Mouse (Mus musculus) ES-E14 (cell line): Measurements from ENCODE around the gene Myo10. TPM values are rescaled to one million over a fixed set of nuclear protein-coding genes. Genes with fewer than 3 reads are reported as not detected.

Experiments used
- DNase-seq: peaks from one replicate; pipeline ENCODE4 v3.0.0-alpha.2; 2013; ENCODE audit warnings: low read depth, low spot score
- H3K27ac ChIP-seq: 2 replicates; pipeline ENCODE4 v1.5.1; 2012; ENCODE audit warnings: low read depth, mild to moderate bottlenecking, low read length, moderate library complexity, mixed read lengths; ENCODE audit not compliant: poor library complexity, insufficient read depth, severe bottlenecking
- H3K36me3 ChIP-seq: 2 replicates; pipeline ENCODE4 v1.6.1; 2012; ENCODE audit warnings: mild to moderate bottlenecking, low read length, moderate library complexity, mixed read lengths; ENCODE audit not compliant: control insufficient read depth, poor library complexity, insufficient read depth, severe bottlenecking
- H3K4me1 ChIP-seq, 2 experiments: fragments of 150-350 bp in 1 of 2; sonication (generic) in 1 of 2; 2 replicates each; pipeline ENCODE4 v1.6.1; 2012; ENCODE audit warnings: low read length in 2 of 2, mild to moderate bottlenecking in 1 of 2, mixed read lengths in 1 of 2; ENCODE audit not compliant: control insufficient read depth in 2 of 2, insufficient read depth in 2 of 2, poor library complexity in 1 of 2
- H3K4me3 ChIP-seq, 2 experiments: fragments of 150-350 bp in 1 of 2; sonication (generic) in 1 of 2; 2 replicates each; pipeline ENCODE4 v1.5.1; 2012; ENCODE audit warnings: low read length in 2 of 2, low read depth in 1 of 2, mild to moderate bottlenecking in 1 of 2, mixed read lengths in 1 of 2; ENCODE audit not compliant: insufficient read depth in 1 of 2, poor library complexity in 1 of 2, severe bottlenecking in 1 of 2
- H3K9ac ChIP-seq: 2 replicates; pipeline ENCODE4 v1.6.1; 2012; ENCODE audit warnings: low read depth, mild to moderate bottlenecking, low read length, mixed read lengths; ENCODE audit not compliant: poor library complexity, insufficient read depth, severe bottlenecking
- H3K9me3 ChIP-seq: fragments of 150-350 bp; sonication (generic); 2 replicates; pipeline ENCODE4 v1.6.1; 2012; ENCODE audit warnings: low read depth, mild to moderate bottlenecking, low read length; ENCODE audit not compliant: control insufficient read depth, insufficient read depth
- CHD2 ChIP-seq: IDR thresholded peaks from 2 replicates; pipeline ENCODE4 v1.6.1; 2014; ENCODE audit warnings: mild to moderate bottlenecking, low read depth, low read length, inconsistent platforms
- HCFC1 ChIP-seq: IDR thresholded peaks from 2 replicates; pipeline ENCODE4 v1.6.1; 2012; ENCODE audit warnings: low read length, inconsistent platforms, borderline replicate concordance; ENCODE audit not compliant: insufficient read depth
- MAFK ChIP-seq: IDR thresholded peaks from 2 replicates; pipeline ENCODE4 v1.6.1; 2014; ENCODE audit warnings: mild to moderate bottlenecking, low read depth, low read length, inconsistent platforms; ENCODE audit not compliant: insufficient read depth
- ZC3H11A ChIP-seq: IDR thresholded peaks from 2 replicates; pipeline ENCODE4 v1.6.1; 2012; ENCODE audit warnings: low read depth, mild to moderate bottlenecking, inconsistent platforms, low read length, borderline replicate concordance
- ZNF384 ChIP-seq: IDR thresholded peaks from 2 replicates; pipeline ENCODE4 v1.6.1; 2012; ENCODE audit warnings: low read depth, low read length, inconsistent platforms
- in situ Hi-C, 2 experiments: fragments of 600-800 bp; cut with MboI; formaldehyde crosslinking; loops; one replicate each; pipeline ENCODE4 v1.15.1; 2025; ENCODE audit warnings: low sequenced_read_pairs in 2 of 2, inconsistent platforms in 1 of 2; ENCODE audit not compliant: unreplicated experiment in 2 of 2
- total RNA-seq: library from RNA; depleted of rRNA; stranded (reverse); fragments of 300-350 nt; gene quantifications from 2 replicates; pipeline ENCODE4 v1.2.3, GENCODE M21; 2012

The Myo10 gene
- total RNA-seq, 1 experiment = 133 TPM

GRCm38 (mm10) chr15:25713587-25714361, 91.4 kb downstream of the Myo10 start:
- in situ Hi-C loops = loop anchor here (25.0 kb wide), 2 partner anchors 276 to 1126 kb away; no protein-coding TSS in a partner anchor
- H3K4me3 ChIP-seq = peak overlapping the region; percentile 44 to 64

DNA sequence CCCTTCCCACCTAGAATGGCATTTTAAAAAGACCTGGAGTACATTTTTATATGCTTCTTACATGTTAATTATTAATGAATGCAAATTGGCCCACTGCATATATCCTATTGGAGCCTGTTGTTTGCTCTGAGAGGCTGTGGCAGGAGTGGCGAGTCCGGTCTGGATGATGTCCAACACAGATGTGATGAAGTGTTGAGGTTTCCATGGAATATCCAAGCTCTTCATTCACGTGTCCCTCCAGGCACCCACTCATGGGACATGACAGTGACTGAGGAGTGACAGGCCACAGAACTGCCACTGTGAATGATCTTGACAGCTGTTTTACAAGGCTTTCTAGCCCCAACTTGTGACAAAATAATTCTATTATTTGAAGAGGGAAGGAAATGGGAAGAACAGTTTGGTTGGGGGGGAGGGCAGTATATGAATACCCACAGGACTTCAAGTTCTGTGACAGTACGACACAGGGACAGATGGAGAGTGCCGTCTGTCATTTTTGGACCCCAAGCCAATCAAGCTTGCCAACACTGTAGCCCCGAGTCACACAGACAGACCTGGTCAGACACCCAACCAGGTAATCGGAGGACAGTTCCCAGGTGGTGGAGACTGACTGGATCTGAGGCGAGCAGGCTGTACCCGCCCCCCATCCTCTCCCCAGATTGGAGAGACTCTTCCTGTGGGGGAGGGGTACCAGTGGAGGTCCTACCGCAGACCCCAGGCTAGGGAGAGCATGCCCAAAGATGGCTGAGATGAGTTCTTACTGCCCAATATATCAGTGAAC, 93.1 kb downstream of the Myo10 start:
- Histone ChIP-seq H3K4me1 (peaks cover 7 to 14% of the 10 kb centered on the region in 2 experiments; a peak in 3 of 4 replicates), H3K9ac (no peak overlapping the region), H3K4me3 (no peak overlapping the region), H3K36me3 (no peaks in the 10 kb centered on the region), H3K9me3 (no peaks in the 10 kb centered on the region), H3K27ac (no peak overlapping the region)
- in situ Hi-C loops = loop anchor here (5.0 to 25.0 kb wide), 3 partner anchors 273 to 1128 kb away; no protein-coding TSS in a partner anchor
- no peak for DNase-seq
- no peak for TF ChIP-seq HCFC1
- no peak for TF ChIP-seq ZC3H11A
- TF ChIP-seq CHD2 = no peak
- no peak for TF ChIP-seq ZNF384
- no peak for TF ChIP-seq MAFK

More at GRCm38 (mm10) chr15:25713587-25714361, 91.4 kb downstream of the Myo10 start:
- Histone ChIP-seq H3K9me3 (no peaks in the 10 kb centered on the region), H3K9ac (peak overlapping the region; percentile 4; the same call in 1 of the 2 replicates), H3K4me1 (peaks cover 7 to 14% of the 10 kb centered on the region in 2 experiments; a peak in 3 of 4 replicates), H3K27ac (no peak overlapping the region), H3K36me3 (no peaks in the 10 kb centered on the region)
- no peak for TF ChIP-seq ZNF384
- TF ChIP-seq MAFK = no peak
- TF ChIP-seq ZC3H11A = no peak
- TF ChIP-seq HCFC1 = no peak
- TF ChIP-seq CHD2 = no peak
- DNase-seq = no peak

DNA sequence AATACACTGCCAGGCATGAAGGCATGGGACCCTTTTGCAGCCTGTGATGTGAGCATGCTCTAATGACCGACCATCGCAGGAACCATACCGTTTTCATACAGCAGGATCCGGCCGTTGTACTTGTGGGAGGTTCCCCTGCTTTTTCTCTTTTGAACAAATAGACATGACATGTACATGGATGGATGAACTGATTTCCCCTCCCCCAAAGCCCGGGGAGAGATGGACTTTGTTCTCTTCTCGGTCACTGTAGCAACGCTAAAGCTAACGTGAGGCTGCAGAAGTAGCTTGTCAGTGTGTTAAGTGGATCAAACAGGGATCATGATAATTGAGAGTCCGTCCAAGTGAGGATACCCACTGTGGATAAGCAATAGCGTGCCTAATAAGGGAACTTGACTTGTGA, 93.7 kb downstream of the Myo10 start:
- peaks cover 7 to 14% of the 10 kb centered on the region in 2 experiments; a peak in 3 of 4 replicates for H3K4me1 ChIP-seq
- TF ChIP-seq ZC3H11A = no peak
- H3K4me3 ChIP-seq = no peak overlapping the region
- in situ Hi-C loops = loop anchor here (5.0 to 25.0 kb wide), 3 partner anchors 274 to 1129 kb away; no protein-coding TSS in a partner anchor
- no peak overlapping the region for H3K27ac ChIP-seq
- no peak overlapping the region for H3K9ac ChIP-seq
- no peaks in the 10 kb centered on the region for H3K36me3 ChIP-seq
- DNase-seq = no peak
- no peaks in the 10 kb centered on the region for H3K9me3 ChIP-seq

DNA sequence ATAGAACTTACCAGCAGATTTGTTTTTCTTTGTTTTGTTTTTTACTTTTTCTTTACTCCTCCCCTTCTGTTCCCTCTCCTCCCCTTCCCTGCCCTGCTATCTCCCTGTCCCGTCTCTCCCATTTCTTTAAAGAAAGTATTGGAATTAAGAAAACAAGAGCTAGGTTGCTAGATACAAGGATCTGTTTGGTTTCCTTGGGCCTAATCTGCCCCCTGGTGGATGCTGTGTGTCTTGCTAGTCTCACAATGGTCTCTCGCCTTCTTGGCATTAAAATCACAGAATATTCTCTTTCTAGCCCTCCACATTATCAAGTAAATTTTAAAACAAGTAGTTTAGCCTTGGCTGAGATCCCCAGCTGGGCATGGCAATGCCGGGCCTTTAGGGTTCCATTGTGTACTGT, 94.7 kb downstream of the Myo10 start:
- Histone ChIP-seq H3K4me3 (no peak overlapping the region), H3K9ac (no peak overlapping the region), H3K4me1 (peaks cover 7 to 17% of the 10 kb centered on the region in 2 experiments; a peak in 3 of 4 replicates), H3K27ac (no peak overlapping the region), H3K36me3 (no peaks in the 10 kb centered on the region; the same call in 1 of the 2 replicates), H3K9me3 (no peaks in the 10 kb centered on the region)
- peak; percentile 74 for DNase-seq
- TF ChIP-seq ZC3H11A (peak; percentile 98), ZNF384 (no peak)
- in situ Hi-C loops = loop anchor here (5.0 to 25.0 kb wide), 3 partner anchors 275 to 1130 kb away; no protein-coding TSS in a partner anchor
